Mouse (Mus musculus) midbrain, embryonic 16.5 days (tissue): ENCODE data around the gene Olfr1039. TPM values are rescaled to one million over a fixed set of nuclear protein-coding genes. Genes with fewer than 3 reads are reported as not detected.

Experiments
- polyA plus RNA-seq: library from polyadenylated mRNA; unstranded; fragments of >200 nt; fragmentation: Nextera tagmentation; extraction: Ambion mirVana; gene quantifications from 2 replicates; pipeline ENCODE4 v1.2.1, GENCODE M21; 2015

Olfr1039 gene
- polyA plus RNA-seq, 1 experiment from 2014 or later, result not detected

Other genes starting within 250 kb of the Olfr1039 start
- gene Olfr1024, start 230.9 kb downstream of the Olfr1039 start, polyA plus RNA-seq, result not detected in 2 replicates
- not detected in 2 replicates for gene Olfr1025-ps1, start 220.7 kb downstream of the Olfr1039 start, polyA plus RNA-seq
- not detected in 2 replicates for gene Olfr1026, start 214.4 kb downstream of the Olfr1039 start, polyA plus RNA-seq
- gene Olfr1028, start 185.5 kb downstream of the Olfr1039 start, polyA plus RNA-seq, result not detected in 2 replicates
- gene Olfr1029, start 162.0 kb downstream of the Olfr1039 start, polyA plus RNA-seq, result not detected in 2 replicates
- not detected in 2 replicates for gene Olfr1030, start 156.7 kb downstream of the Olfr1039 start, polyA plus RNA-seq
- gene Olfr1031, start 145.6 kb downstream of the Olfr1039 start, polyA plus RNA-seq, result not detected in 2 replicates
- gene Olfr1032, start 130.4 kb downstream of the Olfr1039 start, polyA plus RNA-seq, result not detected in 2 replicates
- 0.79 TPM in 1 of 2 replicates, not detected in the other for gene Olfr1033, start 115.3 kb downstream of the Olfr1039 start, polyA plus RNA-seq
- gene Olfr1034, start 90.1 kb downstream of the Olfr1039 start, polyA plus RNA-seq, result not detected in 2 replicates
- not detected in 2 replicates for gene Olfr1036, start 61.9 kb downstream of the Olfr1039 start, polyA plus RNA-seq
- not detected in 2 replicates for gene Olfr1037, start 48.5 kb downstream of the Olfr1039 start, polyA plus RNA-seq
- gene Olfr1040, start 10.8 kb upstream of the Olfr1039 start, polyA plus RNA-seq, result not detected in 2 replicates
- gene Olfr1042, start 25.9 kb upstream of the Olfr1039 start, polyA plus RNA-seq, result not detected in 2 replicates
- not detected in 2 replicates for gene Olfr1043, start 31.6 kb upstream of the Olfr1039 start, polyA plus RNA-seq
- not detected in 2 replicates for gene Olfr1044, start 41.9 kb upstream of the Olfr1039 start, polyA plus RNA-seq
- gene Olfr52, start 49.8 kb upstream of the Olfr1039 start, polyA plus RNA-seq, result not detected in 2 replicates
- gene Olfr1045, start 67.1 kb upstream of the Olfr1039 start, polyA plus RNA-seq, result not detected in 2 replicates
- gene Olfr1046, start 83.4 kb upstream of the Olfr1039 start, polyA plus RNA-seq, result not detected in 2 replicates
- not detected in 2 replicates for gene Olfr1047, start 95.5 kb upstream of the Olfr1039 start, polyA plus RNA-seq
- not detected in 2 replicates for gene Olfr1048, start 104.4 kb upstream of the Olfr1039 start, polyA plus RNA-seq
- not detected in 2 replicates for gene Olfr1049, start 122.4 kb upstream of the Olfr1039 start, polyA plus RNA-seq
- gene Olfr1051, start 143.2 kb upstream of the Olfr1039 start, polyA plus RNA-seq, result not detected in 2 replicates
- gene Olfr1052, start 156.5 kb upstream of the Olfr1039 start, polyA plus RNA-seq, result not detected in 2 replicates
- not detected in 2 replicates for gene Olfr1053, start 179.4 kb upstream of the Olfr1039 start, polyA plus RNA-seq
- gene Olfr1054, start 199.5 kb upstream of the Olfr1039 start, polyA plus RNA-seq, result not detected in 2 replicates
- not detected in 2 replicates for gene Olfr1055, start 214.4 kb upstream of the Olfr1039 start, polyA plus RNA-seq
- not detected in 2 replicates for gene Olfr1056, start 226.5 kb upstream of the Olfr1039 start, polyA plus RNA-seq
- not detected in 2 replicates for gene Olfr1057, start 242.5 kb upstream of the Olfr1039 start, polyA plus RNA-seq